Mouse (Mus musculus): ENCODE data around the gene Nfix.
"Not testable (repeated sequence)": the region's sequence is repeated elsewhere in the genome, so short reads cannot be mapped to it uniquely, and the experiment has no call there.

Nfix gene

DNA sequence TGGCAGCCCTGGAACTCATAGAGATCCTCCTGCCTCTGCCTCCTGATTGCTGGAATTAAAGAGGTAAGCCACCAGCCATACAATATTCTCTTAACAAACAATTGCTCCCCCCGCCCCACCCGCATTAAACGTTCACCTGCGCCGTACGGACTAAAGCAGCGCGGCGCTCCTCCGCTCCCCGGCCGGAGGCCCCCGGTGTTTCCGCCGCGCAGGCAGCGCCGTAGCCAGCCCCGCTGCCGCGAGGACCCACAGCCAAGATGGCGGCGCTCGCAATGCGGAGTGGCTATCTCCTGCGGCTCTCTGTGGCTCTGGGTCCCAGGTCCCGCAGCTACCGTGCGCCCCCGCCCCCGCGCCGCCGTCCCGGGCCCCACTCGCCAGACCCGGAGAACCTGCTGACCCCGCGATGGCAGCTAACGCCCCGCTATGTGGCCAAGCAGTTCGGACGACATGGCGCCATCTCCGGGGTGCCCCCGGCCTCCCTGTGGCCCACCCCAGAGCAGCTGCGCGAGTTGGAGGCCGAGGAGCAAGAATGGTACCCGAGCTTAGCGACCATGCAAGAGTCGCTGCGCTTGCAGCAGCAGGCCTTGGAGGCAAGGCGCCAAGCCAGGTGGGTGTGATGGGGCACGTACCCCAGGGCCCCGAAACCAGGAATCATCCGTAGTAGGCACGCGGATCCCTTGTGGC is 32.0 kb upstream of the Nfix start:
- peak; percentile 71 to 87 for DNase-seq

DNA sequence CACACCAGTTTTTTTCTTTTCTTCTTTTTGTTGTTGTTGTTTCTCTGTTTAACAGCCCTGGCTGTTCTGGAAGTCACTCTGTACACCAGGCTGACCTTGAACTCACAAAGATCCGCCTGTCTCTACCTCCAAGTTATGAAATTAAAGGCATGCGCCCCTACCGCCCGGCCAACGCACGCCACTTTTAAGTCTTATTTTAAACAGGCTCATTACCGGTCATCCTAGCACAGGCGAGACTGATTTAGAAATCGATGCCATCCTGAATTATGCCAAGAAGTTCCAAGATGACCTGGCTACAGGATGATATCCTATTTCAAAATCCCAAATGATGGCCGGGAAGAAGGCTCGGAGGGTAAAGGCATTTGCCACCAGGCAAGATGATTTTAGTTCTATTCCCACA is 31.3 kb upstream of the Nfix start, which contains the start of gene Gadd45gip1:
Gene Gadd45gip1, plus strand, starts transcription at position 33 of the 400 bp plus-strand sequence.
- peak; percentile 40 to 61 for DNase-seq

DNA sequence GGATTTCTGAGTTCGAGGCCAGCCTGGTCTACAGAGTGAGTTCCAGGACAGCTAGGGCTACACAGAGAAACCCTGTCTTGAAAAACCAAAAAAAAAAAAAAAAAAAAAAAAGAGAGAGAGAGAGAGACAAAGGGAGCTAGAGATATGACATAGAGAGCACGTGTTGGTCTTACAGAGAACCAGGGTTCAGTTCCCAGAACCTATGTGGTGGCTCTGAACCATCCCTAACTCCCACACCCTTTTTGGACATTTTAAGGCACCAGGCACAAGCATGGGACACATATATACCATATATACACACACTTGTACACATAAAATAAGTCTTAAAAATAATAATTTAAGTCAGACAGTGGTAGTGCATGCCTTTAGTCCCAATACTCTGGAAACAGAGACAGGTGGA is 26.4 kb upstream of the Nfix start:
- DNase-seq = not testable (repeated sequence)

DNA sequence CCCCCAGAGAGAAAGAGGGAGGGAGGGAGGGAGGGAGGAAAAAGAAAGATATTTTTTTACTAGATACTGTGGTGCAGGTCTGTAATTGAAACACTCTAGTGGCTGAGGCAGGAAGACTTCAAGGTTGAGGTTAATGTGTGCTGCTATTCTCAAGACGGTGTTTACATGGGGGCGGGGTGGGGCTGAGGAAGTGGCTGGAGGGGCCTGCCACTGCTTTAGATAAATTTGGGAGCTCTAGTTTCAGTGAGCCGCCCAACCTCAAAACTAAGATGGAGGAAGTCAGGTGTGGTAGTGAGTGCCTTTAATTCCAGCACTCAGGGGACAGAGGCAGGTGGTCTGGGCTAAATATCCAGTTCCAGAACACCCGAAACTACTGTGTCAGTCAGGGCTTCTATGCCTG is 25.5 kb upstream of the Nfix start:
- DNase-seq = peak; percentile 41 to 51

DNA sequence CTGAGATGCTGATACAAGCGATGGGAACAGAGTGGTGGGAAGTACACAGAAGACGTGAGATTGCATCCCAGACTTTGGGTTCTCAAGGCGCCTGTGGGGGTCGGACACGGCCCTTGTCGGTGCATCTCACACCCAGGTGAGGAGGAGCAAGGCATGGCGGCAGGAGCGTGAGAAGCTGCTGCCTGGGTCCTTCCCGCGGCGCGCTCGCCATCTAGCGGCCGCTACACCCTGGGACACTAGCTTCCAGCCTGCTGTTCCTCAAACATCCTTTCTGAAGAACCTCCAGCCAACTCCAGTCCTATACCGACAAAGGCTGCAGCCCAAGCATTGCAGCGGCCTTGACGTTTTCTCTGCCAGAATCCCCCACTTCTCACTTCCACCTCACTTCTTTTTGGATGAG is 23.5 kb upstream of the Nfix start:
- peak; percentile 36 to 63 for DNase-seq

DNA sequence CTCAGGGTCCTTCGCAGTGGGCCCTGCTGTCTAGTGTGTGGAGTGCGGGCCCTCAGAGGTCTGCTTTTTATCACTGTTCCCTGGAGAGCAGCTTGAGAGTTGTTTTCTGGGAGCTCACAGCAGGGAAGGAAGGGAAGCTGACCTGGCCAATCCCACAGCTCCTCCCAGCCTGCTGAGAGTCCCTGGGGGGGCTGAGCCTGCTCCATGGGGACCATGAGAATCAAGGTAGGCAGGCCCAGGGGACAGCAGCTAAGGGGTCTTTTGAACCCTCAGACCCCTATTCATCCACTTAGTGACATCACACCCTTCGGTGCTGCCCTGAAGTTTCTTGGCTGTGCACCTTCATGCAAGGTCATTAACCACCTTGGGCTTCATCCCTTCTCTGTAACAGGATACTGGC is 22.6 kb upstream of the Nfix start, which contains the start of gene Dand5:
Gene Dand5, minus strand, starts transcription at position 101 of the 400 bp plus-strand sequence.
- DNase-seq = no peak

DNA sequence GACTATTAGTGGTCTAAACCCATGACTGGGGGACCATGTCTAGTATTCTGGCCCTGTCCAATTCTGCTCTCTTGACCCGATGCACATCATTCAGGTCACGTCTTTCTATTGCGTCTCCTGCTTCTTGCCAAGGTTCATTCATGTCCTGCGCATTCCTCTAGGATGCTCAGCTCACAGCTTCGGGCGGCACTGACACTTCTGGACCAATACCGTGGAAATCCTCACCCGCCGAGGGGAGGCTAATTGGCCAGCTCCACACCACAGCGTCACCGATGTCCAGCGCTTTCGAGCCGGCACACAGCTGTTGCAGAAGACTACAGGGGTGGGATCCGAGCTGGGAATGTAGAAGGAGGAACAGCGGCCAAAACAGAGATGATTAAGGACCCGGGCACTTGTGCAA is 16.0 kb upstream of the Nfix start:
- DNase-seq = no peak

DNA sequence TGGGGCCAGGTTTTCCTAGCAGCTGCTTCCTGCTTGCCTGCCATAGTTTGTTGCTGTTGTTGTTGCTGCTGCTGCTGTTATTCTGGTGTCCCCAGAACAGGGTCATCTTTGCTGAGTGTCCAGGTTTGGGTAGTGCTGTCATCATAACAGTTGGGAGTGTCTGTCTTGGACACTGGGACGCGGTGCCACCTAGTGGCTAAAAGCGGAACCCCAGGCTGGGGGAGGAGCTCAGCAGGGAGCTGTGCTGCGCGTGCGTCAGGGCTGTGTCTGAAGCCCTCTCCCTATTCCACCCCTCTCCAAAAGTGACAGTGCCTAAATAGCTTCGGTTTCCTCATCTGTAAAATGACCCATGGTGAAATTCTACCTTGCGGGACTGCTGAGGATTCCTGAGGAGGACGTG is 15.4 kb upstream of the Nfix start:
- peak; percentile 82 to 97 for DNase-seq

DNA sequence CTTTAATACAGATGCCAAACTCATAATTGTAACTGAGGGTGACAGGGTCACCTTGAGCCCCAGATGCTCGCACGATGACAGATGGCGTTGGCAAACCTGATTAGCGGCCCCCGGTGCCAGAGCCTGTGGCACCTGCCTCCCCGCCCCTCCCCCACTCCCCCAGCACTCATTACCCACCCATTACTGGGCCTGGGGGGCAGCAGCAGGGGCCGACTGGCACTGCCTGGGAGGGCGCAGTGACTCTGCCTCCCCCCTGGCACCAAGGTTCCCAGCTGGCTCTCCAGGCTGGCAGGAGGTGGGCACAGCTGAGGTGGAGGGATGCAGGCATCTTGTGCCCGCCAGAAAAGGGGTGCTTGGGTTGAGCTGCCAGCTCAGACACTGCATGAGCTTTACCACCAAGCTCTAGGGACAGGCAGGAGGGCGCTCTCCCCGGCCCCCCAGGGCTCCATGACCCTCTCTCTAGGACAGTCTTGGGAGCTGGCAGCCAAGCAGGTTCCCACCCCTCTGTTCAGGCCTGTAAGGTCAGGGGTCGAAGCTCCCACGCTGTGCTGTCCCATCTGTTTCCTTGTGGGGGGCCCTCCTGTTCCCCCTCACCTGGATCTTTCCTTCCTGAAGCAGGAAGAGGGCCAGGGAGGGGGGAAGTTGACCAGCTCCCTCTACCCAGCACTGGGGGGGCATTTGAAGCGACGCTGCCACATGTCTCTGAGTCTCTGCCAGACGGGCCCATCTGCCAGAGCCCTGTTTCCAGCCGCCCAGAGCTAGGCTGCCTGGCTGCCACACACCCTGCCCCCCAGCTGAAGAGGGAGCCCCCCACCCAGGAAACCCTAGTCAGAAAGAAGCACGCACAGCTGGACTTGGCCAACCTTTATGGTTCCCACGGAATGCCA is 14.7 kb upstream of the Nfix start:
- no peak for DNase-seq

DNA sequence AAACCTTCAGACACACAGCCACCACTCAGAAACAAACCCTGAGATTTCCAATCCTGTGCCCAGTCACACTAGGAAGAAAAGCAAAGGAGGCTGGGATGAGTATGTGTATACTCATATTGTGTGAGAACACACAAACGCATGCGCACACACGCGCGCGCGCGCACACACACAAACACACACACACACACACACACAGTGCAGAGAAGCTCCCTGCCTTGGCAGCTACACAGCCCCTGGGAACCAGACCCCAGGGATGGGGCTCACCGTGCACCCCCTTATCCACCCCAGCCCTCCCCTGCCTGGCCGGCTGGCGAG is 14.1 kb upstream of the Nfix start:
- no peak for DNase-seq

DNA sequence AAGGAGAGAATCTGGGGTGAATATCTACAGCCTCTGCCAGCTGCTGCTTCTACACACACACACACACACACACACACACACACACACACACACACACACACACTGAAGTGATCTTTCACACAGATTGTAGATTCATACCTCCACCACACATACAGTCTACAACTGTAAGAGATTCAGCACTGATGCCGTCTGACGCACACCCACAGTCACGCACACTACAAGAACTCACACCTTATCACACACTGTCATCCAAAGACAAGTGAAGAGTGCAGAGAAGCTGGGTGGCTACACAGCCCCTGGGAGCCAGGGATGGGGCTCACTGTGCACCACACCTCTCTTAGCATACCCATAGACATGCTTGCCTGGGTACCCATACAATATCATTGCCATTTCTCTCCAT is 13.7 kb upstream of the Nfix start:
- DNase-seq = no peak

DNA sequence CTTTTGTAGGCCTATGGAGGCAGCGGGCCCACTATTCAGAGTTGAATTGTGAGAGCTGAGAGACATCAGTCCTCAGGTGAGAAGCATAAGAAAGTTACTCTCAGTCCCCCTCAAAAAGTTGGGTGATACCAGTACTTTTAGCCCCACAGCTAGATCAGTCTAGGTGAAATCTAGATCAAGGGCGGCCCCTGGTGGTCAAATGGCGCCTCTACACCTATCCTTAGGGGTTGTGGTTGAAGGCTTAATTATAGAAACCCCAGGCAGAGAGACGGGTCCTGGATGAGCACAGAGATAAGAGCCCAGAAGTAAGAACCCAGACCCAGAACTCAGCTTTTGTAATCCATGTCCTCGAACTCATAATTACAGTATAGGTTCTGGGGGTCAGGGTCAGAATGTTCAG is 12.9 kb upstream of the Nfix start:
- peak; percentile 57 to 82 for DNase-seq

DNA sequence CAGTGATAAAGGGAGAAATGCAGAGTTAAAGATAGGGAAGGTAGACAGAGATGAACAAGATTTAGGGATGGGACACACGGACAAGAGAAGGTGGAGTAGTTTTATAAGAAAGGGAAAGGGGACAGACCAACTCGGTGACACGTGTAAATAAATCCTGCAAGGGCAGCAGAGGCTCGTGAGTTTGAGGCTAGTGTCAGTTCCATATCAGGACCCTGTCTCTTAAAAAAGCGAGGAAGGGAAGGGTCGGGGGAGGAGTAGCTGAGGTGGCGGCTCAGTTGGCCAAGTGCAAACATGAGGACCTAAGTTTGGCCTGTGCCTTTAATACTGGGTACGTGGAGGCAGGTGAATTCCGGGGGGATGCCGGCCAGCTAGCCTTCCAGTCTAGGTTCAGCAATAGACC is 11.2 kb upstream of the Nfix start:
- DNase-seq = no peak

DNA sequence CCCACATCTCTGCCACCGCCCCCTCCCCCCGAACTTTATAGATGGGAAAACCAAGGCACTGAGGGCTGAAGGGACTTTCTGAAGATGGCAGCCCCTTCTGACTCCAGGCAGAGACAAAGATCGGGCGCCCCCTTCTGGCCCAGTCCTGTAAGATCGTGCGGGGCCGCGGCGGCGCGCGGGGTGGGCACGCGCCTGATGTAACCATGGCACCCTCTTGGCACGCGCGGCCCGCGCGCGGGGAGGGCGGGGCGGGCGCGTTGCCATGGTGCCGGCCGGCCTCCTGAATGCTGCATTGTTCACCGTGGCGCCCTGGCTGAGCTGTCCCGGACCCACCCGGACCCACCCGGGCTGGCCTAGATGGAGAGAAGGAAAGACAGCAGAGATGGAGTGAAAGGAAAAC is 10.8 kb upstream of the Nfix start:
- peak; percentile 67 to 84 for DNase-seq

DNA sequence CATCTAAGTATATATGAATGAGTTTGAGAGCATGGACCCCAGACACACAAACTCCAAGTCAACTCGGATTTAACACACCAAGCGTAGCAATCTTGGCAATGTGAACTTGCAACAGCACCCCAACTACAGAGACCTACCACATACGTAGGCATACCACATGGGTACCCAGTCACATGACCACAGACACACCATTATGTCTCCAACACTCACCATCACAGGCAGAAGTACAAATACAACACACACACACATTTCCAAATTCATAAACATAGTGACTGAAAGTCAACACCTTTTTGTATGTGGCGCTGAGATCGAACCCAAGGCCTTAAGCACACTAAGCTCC is 9.8 kb upstream of the Nfix start:
- no peak for DNase-seq

DNA sequence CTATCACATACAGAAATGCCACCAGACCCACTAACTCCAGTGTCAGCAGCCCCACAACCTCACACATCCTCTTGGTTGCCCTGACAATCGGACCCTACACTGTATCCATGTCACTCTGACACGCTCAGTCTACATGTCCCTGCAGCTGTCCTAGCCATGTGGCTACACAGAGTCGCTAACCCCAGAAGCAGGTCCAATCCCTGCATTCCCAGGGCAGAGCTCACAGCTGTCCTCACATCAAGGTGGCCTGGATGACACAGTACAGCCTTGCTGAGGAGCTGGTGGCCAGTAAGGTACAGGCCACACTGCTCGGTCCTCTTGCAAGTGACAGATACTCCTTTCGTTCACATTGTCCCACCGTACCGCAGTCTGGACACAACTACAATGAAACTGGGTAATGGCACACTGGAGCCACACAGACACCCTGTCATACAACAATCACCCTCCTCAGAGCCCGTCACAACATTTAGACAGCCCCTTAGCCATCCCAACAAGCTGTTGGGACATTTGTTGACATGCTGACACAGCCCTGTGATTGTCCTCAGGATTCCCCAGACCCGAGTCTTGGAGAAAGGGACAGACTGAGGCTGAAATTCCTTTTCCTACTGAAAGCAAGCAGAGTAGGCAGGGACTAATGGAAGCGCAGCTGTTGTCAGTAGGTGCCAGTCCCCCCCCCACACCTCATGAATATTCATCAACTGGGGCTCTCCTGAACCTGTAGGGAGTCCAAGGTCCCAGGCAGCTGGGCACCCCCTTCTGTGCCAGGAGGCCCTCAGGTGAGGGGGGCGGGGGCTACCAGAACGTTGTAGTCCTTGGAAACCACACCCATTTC is 9.2 kb upstream of the Nfix start:
- no peak for DNase-seq

DNA sequence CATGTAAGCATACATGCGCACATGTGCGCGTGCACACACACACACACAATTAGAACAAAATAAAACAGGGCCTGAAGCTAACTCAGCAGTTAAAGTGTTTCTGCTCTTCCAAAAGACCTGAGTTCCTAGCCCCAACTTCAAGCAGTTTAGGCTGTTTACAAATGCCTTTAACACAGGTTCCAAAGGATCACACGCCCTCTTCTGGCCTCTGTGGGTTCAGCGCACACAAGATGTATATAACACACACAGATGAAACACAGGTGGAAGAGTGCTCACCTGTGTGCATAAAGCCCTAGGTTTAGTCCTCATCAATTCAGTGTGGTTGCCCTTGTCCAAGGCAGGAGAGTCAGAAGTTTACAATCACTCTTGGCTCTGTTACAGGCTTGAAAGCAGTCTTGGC is 5.9 kb upstream of the Nfix start:
- no peak for DNase-seq

DNA sequence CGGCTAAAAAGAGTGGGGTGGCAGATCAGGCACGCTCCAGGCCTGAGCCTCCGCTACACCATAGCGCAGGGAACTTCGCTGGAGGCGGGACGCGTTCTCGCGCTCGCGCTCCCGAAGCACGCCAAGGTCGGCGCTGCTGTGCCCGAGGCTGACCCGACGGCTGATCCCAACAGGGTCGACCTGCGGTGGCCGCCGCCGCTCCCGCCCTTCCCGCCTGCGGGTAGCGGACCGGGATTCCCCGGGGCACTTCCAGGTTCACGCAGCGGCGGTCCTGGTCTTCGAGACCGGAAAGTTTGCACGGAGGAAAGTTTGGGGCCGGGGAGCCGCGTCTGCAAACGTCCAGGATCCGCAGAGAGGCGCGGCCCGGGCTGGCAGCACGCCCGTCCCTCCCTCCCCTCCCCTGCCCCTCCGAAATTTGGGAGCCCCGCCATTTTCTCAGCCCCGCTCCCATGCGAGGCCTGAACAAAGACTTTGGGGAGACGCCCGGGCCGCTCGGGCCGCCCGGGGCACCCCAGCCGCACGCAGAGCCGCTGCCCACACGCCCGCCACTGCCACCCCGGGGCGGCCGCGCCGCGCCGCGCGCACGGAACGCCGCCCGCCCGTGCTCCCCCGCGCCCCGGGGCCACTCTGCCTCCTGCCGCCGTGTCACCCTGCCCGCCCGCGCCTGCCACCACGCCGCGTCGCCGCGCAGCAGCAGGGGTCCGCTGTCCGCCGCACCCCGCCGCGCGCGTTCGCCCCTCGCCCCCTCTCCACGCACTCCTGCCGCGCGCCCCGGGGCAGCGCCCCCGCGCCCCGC is 810 bp downstream of the Nfix start:
- DNase-seq = peak in 1 of 2 experiments; percentile 30

DNA sequence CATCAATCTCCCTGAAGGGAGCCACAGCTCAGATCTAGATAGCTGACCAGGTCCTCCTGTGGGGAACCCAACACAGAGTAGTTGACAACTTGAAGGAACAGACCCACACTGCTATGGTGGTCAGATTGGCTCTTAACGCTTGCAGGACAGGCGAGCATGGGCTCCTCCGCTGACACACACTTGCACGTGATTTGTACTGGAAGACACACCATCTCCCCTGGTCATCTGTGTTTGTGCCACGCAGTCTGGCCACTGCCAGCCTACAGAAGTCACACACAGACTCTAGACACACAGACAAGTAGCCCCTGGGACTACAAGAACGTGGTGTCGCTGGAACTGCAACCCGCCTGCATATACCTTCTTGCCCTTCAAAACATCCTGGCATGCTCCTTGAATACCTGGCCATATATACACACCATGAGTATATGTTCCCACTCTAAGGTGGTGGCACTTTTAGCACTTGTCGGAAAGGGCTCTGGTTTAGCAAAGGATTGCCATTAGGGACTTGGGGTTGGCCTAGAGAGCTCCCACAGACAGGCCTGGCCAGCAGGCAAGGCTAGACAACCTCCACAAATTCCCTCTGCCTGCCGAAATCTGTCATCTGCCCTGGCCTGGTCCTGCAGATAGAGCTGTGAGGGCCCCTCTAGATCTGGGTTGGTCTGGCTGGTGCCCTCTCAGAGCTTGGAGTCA is 1.6 kb downstream of the Nfix start:
- no peak for DNase-seq

DNA sequence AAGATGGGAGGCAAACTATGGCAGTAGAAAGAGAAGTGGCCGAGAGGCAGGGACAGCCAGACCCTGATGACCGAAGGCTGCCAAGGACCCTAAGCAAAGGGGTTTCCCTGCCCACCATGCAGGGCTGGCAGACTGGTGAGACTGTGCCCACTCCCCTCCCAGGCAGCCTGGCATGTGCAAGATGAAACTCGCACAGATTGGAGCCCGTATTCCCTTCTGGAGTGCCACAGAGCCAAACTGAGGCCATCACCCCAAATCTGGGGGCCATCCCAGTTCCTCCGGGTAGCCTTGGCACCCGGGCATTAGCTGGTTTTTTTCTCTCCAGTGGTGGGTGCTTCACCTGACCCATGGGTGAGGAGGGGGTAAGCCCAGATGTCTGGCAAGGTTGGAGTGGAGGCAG is 2.2 kb downstream of the Nfix start:
- no peak for DNase-seq

DNA sequence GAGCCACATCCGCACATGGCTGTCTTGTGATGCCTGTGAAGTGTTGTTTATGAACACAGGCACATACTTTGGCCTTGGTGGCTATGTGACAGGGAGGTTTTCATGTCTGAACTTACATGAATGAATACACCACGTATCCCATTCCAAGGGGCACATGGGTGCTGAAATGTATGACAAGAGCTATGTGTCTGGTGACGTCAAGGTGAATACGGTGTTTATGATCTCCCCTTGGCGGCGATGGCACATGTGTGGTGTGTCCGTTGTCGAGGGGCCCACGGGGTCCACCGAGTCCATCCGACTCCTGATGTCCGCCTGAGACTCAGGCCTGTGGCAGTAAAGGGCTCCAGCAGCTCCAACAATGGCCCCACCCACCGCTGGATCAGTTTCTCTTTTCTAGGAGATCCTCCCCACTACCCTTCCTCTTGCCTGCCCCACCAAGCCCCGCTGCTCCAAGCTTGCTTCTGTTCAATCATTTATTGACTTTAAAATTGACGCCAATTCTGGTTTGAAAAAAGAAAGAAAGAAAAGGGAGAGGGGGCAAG is 2.8 kb downstream of the Nfix start:
- DNase-seq = no peak

DNA sequence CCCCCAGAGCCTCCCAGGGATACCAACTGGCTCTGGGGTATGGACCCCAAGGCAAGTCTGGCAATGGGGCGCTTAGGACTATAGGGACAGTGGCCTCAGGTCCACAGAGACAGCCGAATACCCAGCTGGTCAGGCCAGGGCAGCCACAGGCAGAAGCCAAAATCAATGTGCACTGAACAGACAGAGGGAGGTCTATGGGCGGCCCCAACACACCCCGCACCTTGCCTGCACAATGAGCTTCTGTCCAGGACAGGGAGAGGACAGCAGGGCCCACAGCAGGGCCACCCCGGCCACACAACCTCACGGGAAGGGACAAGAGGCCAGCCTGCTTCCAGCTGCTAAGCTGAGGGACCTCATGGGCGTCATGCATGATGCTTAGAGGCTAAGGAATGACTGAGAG is 5.7 kb downstream of the Nfix start:
- DNase-seq = no peak
